Mouse (Mus musculus) liver, postnatal 0 days (tissue): ENCODE results near the gene Efl1.

Experiments used
- CTCF ChIP-seq: sonication (generic); IDR thresholded peaks from 2 replicates; pipeline ENCODE4 v1.5.1; 2016; ENCODE audit warnings: antibody characterized with exemption, low read depth
- EP300 ChIP-seq: IDR thresholded peaks from 2 replicates; pipeline ENCODE4 v1.6.1; 2016; ENCODE audit warnings: antibody characterized with exemption, low read depth, mild to moderate bottlenecking

- no peak for TF ChIP-seq CTCF
- no peak for TF ChIP-seq EP300
These were observed 85.6 kb downstream of the Efl1 start for GRCm38 (mm10) chr7:82733995-82734394.
